Mouse (Mus musculus): ENCODE results near the gene Mul1.
"Not testable (repeated sequence)": the region's sequence is repeated elsewhere in the genome, so short reads cannot be mapped to it uniquely, and the experiment has no call there.

The Mul1 gene

GRCm38 (mm10) chr4:138434347-138435316 is at the start of gene Mul1:
Mul1 (plus strand) TSS chr4:138434671.
- DNase-seq (ENCODE audit: low spot score in 2 of 2) = peak; percentile 93 to 99

GRCm38 (mm10) chr4:138393703-138394102 is 40.8 kb upstream of the Mul1 start:
- no peak for DNase-seq (ENCODE audit: low spot score in 2 of 2)

- no peak for DNase-seq (ENCODE audit: low spot score in 2 of 2)
These were observed 39.1 kb upstream of the Mul1 start for GRCm38 (mm10) chr4:138395087-138395970.

DNA sequence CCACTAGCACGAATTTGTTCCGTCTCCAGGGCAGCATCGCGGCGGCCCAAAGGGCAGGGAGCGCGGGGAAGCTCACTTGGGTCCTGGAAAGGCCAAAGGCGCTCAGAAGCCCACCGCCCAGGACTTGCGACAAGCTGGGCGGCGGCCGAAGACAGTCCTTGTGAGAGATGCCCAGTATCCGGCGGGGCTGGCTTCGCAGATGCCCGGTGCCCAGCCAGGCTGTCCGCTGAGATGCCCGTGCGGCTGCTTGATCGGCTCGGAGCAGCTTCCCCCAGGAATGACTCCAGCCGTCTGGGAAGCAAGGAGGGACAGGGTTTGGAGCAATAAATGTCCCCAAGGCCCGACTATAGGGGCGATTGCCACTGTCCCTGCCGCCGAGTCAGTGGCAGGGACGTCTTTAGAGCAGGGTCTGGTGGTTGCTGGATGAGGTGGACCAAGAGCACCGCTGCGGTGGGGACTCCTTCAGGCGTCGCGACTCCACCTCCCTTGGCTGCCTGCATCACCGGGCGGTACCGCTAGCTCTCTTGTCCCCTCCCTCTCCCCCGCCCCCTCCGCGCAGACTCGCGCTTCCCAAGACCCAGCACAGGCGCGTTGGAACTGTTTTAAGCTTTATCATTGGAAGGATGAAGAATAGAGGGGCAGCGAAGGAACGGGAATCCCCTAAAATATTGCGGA is 38.4 kb upstream of the Mul1 start, which contains the start of gene Fam43b:
Gene Fam43b, minus strand, starts transcription at position 558 of the 675 bp plus-strand sequence.
- no peak for DNase-seq (ENCODE audit: low spot score in 2 of 2)

DNA sequence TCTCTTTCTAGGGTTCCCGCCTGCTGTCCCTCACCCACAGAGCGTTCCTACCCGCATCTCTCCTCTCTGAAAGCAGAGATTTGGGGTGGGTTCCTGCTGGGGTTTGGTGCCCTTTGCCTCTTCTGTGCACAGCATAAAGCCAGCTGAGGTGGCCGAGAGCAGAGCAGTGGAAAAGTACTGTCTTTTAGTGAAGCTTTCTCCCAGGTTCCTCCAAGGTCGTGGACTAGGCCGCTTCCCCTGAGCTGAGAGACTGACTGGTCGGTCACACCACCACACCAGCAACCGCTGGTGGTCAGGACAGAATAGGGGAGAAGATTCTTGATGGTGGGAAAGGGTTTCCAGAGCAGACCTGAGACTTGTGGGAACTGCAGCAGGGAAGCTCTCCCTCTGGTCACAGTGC is 37.8 kb upstream of the Mul1 start:
- no peak for DNase-seq (ENCODE audit: low spot score in 2 of 2)

- no peak for DNase-seq (ENCODE audit: low spot score in 2 of 2)
These were observed 29.7 kb upstream of the Mul1 start for GRCm38 (mm10) chr4:138404806-138405205.

- no peak for DNase-seq (ENCODE audit: low spot score in 2 of 2)
These were observed 26.8 kb upstream of the Mul1 start for GRCm38 (mm10) chr4:138407479-138408194.

DNA sequence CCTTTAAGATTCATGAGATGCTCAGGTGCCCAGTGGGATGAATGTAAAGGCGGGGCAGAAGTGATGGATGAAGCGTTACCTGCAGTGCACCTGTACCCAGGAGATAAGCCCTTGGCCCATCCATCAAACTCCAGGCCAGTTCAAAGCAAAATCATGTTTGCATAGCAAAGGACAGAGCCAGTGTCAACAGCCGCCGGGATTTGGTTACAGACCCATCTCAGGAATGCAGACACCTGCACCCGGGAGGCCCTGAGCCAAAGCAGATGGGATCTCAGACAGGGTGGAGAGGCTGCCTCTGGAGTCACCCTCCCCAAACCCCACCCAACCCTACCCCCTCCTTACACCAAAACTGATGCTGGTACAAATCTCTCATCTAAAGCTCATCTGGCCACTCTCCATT is 23.5 kb upstream of the Mul1 start:
- no peak for DNase-seq (ENCODE audit: low spot score in 2 of 2)

DNA sequence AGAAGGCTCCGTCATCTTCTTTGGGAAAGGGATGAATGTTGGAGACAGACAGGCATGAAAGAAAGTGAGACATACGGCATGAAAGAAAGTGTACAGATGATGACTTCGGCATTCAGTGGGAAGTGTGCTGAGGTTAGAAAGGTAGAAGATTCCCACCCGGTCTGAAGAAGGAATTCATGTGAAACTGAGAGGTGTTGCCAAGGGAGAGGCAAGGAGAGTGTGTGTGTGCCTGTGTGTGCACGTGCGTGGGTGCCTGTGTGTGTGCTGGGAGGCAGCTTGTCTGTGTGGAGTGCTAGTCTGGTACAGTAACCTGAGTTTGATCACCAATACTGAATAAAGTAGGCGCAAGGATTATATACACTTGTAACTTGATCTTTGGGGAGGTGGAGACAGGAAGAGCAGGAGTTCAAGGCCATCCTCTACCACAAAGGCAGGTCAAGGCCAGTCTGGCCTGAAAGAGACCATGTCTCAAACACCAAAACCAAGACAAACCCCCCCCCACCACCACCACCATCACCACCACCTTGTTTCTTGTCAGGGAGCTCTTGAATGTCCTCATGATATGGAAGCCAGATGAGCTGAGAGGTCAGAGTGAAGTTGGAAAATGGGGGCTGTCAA is 22.9 kb upstream of the Mul1 start:
- no peak for DNase-seq (ENCODE audit: low spot score in 2 of 2)

- no peak for DNase-seq (ENCODE audit: low spot score in 2 of 2)
These were observed 19.7 kb upstream of the Mul1 start for GRCm38 (mm10) chr4:138414725-138415124.

DNA sequence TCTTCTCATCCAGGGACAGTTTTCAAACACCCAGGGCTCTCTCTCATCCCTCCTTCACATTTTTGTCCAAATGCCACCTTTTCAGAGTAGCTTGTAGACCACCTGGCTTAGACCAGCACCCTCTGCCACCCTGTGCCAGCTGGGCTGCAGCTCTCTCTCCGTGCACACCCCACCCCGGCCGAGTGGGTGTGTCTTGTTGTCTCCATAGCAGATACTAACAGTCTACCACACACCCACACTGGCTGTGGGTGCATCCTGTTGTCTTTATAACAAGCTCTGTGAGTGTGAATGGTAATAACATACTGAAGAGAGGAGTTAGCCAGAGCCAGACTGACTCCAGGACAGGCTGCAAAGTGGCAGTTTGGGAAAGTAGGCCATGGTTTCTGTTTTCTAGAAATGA is 18.5 kb upstream of the Mul1 start:
- DNase-seq (ENCODE audit: low spot score in 2 of 2) = no peak

GRCm38 (mm10) chr4:138416414-138416813 is 18.1 kb upstream of the Mul1 start:
- no peak for DNase-seq (ENCODE audit: low spot score in 2 of 2)

- DNase-seq (ENCODE audit: low spot score in 2 of 2) = no peak
These were observed 16.6 kb upstream of the Mul1 start for GRCm38 (mm10) chr4:138417882-138418281.

- no peak for DNase-seq (ENCODE audit: low spot score in 2 of 2)
These were observed 16.0 kb upstream of the Mul1 start for GRCm38 (mm10) chr4:138418340-138418957.

GRCm38 (mm10) chr4:138425028-138425427 is 9.4 kb upstream of the Mul1 start:
- DNase-seq (ENCODE audit: low spot score in 2 of 2) = no peak

GRCm38 (mm10) chr4:138425604-138426003 is 8.9 kb upstream of the Mul1 start:
- not testable (repeated sequence) for DNase-seq (ENCODE audit: low spot score in 2 of 2)

- DNase-seq (ENCODE audit: low spot score in 2 of 2) = peak; percentile 68 to 88
These were observed 7.4 kb upstream of the Mul1 start for GRCm38 (mm10) chr4:138426778-138427705.

DNA sequence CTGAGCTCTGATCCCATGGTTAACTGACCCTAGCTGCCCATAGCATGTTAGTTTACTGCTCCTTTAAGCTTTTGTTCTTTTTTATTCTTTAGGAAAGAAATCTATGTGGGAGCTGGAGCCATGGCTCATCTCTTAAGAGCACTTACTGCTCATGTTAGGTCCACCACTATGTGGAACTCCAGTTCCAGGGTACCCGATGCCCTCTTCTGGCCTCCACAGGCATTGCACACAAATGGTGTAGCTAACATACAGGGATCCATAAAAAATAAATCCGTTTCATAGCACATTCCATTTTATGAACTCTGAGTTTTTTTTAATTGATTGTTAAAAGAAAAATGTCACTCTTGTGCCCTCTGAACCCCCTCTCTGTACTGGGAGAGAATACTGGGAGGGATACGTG is 4.7 kb upstream of the Mul1 start:
- no peak for DNase-seq (ENCODE audit: low spot score in 2 of 2)

DNA sequence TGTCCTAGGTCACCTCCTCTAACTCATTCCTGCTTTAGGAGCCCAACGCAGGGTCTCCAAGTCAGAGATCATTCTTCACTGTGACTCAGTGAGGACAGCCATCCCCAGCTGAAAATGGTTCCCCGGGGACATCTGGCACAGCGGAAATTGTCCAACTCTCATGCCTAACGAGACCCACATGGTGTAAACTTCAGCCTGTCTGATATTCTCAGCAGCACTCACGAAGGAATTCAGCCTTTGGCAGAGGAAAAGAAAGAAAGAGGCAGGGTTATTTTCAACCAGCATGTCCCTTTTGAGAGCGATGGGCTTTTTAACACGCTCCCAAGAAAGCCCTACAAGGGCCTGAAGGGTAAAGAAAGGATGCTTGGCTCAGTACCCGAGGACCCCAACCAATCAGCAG is 3.1 kb upstream of the Mul1 start:
- no peak for DNase-seq (ENCODE audit: low spot score in 2 of 2)

All from urinary bladder, postnatal 4 days (tissue).